Mouse (Mus musculus) lung, postnatal 14 days (tissue): ENCODE results near the gene Faah.

Source experiments
- DNase-seq: peaks from one replicate; pipeline ENCODE4 v3.0.0; 2021

The Faah gene

DNA sequence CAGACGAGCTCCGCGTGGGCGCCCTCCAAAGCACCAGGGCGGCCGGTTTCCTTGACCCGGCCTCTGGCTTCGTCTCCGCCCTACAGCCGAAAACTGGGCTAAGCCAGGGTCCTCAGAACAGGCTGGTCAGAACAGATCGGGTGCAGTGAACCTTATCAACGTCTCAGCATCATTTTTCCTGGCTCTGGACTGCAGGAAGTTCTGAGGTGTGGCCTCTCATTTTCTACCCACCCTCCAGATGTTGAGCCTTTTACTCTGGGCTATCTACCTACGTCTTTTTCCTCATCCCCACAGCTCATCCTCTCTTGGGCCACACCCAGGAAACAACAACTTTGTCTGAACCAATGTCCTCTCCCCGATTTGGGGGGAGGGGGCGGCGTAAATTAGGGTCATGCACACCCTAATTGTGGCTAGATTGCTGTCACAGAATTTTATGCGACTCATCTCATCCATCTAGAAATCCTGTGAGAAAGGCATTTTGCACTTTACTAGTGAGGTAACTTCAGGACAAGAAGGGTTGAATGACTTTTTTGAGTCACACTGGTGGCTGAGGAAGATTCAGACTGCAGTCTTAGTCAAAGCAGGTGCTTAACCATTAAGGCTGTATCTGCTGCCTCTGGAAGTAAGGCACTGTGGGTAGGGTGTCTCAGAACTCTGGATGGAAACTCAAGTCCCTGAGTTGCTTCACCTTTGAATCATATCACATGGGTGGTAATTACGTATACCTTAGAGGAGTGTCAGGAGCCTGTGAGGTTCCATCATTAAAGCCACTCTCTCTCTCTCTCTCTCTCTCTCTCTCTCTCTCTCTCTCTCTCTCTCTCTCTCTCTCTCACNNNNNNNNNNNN lies at the start of gene Faah:
Gene Faah, minus strand, starts transcription at position 25 of the 845 bp plus-strand sequence.
- DNase-seq = no peak

DNA sequence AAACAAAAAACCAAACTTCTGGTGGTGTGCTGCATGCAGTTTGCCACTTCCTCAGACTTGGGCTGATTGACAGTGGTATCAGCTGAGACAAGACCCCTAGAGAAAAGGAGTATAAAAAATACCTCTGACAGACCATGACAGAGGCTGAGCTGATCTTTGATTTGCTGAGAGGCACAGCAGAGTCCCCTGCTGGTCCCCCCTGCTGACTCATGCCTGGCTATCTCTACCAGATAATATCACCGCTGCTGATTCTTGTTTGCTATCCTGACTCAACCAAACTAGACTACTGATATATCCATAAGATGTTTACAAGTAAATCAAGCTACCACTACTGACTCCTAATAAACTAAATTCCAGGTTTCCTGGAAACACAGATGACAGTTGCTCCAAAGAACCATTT lies 46.1 kb upstream of the Faah start:
- no peak for DNase-seq

DNA sequence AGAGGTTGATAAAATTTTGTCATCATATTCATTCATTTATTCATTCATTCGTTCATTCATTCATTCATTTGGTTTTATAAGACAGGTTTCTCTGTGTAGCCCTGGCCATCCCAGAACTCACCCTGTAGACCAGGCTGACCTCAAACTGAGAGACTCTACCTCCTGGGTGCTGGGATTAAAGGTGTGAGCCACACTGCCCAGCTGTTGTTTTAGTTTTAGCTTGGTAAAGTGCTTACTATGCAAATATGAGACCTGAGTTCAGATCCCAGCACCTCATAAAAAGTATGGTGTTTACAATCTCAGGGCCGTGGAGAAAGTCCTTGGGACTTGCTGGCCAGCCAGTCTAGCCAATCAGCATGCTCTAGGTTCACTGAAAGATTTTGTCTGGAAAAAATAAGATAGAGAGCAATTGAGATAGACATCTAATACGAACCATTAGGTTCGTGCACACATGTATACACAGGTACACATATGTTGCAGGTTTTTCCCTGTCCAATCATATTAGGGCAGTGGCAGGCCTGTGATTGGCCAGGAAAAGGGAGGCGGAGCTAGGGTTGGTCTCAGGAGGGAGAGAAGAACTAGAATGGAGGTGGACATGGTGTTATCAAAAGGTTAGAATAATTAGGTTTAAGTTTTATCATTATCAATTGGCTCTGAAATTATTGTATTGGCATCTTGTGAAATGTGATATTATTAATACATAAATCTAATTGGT lies 41.4 kb upstream of the Faah start:
- DNase-seq = no peak

DNA sequence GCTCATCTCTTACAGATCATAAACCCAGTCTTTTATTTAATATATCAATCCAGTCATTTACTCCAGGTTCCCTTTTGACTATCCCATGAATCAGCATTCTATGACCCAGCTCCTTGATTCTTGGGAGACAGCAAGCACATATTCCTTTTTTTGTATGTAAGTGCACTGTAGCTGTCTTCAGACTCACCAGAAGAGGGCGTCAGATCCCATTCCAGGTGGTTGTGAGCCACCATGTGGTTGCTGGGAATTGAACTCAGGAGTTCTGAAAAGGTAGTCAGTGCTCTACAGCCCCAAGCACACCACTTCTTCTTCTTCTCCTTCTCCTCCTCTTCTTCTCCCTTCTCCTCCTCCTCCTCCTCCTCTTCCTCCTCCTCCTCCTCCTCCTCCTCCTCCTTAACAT lies 39.8 kb upstream of the Faah start:
- DNase-seq = no peak

DNA sequence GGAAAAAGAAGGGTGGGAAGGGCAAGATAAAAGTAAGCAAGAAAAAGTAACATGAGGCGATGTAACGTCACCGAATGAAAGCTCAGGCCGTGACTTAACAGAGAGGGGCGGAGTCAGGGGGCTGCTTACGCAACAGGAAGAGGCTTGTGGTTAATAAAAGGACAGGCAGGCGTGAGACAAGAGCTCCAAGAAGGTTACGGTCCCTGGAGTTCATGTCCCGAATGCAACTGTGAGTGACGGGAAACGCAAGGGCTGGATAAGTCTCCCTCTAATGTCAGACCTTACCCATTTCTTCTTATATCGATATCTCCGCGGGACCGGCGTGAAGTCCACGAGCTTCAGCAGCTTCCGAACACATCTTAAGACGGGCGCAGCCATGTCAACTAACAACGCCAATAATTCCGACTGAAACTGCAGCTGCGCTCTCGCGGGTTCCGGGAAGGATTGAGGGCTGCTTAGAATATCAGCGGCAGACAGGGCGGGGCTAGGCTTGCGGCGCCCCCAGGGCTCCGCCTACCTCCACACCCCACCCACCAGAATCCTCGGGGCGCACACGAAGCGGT lies 35.8 kb upstream of the Faah start, which contains the start of gene Nsun4:
Gene Nsun4, minus strand, starts transcription at position 478 of the 563 bp plus-strand sequence.
- peak; percentile 91 for DNase-seq

DNA sequence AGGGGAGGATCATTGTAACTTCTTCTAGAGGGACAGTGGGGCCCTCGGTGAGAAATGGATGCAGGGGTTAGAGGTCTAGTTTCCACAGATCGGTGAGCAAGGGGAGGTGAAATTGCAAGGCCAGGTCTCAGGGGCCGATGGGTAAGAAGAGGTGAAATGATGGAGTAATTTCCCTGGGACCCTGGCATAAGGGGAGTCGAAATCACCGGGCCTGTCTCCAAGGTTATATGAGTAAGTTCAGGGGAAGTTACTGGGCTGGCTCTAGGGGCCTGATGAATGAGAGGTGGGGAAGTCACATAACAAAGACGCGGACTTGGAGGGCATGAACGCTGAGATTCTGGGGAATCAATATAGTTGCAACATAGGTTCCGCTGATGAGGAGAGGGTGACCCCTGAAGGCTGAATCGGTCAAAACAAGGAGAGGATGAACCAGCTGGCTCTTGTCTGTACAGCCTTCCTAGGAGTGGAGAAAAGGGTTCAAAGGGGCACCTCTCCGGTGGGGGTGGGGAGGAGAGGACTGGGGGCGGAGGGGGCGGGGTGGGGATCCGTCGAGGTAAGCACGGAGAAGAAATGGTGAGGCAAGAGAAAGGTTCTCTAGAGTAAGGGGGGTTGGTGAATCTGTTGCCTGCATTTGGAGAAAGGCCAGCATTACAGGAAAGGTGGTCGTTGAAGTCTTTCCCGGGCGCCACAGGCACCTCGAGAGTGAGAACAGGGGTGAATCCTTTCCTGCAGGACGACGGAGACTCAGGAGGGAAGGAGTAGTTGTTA lies 35.0 kb upstream of the Faah start:
- peak; percentile 61 for DNase-seq

DNA sequence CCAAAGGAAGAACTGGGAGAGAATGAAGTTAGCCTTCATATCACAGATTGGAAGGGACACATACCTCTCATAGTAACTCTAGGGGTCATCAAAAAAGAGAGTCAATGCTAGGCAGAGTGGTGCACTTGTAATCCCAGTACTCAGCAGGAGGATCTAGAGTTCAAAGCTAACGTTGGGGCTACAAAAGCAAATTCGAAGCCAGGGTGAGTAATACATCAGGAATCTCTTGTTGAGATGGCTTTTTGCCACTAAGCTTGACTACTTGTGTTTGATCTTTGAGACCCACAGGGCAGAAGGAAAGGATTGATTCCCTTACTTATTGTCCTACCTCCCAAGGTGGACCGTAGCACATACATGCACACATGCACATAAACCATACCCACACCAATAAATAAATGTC lies 31.5 kb upstream of the Faah start:
- no peak for DNase-seq

DNA sequence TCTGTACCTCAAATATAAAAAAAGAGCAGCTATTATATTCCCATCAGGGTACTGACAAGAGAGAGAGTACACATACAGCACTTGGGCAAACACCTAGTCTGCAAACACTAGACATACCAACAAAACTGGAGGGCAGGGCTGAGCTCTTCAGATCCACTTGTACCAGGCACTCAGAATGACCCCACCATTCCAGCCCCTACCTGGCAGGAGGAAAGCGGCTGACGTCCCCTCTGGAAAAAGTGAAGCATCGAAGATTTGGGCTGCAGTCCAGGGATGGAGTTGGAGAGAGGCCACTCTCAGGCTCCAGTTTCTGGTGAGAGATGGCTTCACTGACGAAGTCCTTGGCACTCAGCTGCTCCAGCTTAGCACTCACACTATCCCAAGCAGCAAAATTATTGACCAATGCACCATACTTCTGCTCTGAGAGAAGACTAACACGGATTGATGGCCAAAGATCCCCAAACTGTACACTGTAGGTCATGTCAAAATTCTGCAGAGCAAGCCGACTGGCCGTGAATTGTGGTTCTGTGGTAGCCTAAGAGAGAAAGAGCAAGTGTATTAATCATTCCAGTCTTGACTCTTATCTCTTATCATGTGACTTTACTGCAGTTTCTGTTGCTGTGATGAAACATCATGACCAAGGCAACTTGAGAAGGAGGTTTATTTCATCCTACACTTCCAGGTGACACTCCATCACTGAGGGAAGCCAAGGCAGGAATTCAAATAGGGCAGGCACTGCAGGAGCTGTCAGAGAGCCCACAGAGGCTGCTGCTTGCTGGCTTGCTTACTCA lies 30.6 kb upstream of the Faah start:
- peak; percentile 80 for DNase-seq

DNA sequence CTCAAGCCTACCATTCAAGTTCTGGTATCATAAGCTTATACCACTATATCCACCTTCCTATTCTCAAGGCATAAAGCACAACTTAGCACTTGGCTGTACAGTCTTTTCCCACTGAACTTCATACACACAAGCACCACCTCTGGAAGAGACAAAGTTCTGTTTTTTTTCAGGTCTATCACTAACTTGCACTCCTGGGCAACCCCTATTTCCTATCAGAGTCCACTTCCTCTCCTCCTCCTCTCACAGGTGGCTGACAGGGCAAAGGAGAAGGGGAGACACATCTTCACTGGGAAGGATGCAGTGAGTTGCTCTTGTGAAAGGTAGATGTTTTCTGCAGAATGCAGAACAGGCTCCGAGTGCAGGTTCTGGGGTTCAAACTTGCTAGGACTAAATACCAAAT lies 30.0 kb upstream of the Faah start:
- no peak for DNase-seq

DNA sequence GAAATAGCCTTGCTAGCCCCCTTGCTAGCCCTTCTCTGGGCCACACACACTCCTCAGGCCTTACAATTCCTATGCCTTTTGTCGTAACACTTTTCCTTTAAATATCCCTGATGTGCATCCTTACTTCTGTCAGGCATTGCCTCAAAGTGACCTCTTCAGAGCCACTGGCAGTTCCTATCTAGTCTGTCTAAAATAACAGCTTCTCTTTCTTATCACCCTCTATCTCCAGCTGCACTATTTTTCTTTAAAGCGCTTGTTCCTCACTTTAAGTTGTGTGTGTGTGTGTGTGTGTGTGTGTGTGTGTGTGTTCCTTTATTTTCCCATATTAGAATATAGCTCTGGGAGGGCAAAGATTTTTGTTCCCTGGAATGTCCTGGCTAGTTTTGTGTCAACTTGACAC lies 28.9 kb upstream of the Faah start:
- DNase-seq = no peak

DNA sequence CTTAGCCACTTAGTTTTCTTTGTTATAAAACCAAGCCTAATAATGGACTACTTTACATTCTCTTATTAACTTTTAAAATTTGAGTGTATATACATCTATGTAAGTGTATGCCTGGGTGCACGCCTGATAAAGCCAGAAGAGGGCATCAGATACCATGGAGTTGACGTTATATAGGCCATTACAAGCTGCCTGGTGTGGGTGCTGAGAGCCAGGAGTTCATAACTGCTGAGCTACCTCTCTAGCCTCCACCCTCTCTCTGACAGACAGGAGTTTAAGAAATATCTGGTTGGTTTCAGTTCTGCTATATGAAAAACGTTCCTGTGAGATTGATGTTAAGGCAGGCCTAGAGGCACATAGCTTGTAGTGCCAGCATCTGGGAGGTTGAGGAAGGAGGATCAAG lies 24.5 kb upstream of the Faah start:
- DNase-seq = peak; percentile 5

DNA sequence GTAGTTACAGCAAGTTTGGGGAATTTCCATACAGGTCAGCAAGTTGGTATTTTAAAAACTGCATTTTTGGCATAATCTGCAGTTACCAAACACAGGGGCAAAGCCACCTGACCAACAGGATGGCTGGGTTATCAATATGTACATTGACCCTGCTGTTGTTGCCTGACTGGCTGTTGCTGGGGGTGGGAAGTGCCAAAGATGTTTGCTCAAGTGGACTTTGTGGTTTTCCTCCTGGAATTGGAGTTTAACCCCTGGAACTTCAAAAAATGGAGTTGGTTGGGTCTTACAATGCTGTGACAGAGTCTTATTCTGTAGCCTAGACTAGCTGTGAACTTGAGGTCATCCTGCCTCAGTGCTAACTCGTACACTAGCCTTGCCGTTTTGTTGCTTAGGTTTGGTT lies 22.7 kb upstream of the Faah start:
- no peak for DNase-seq

DNA sequence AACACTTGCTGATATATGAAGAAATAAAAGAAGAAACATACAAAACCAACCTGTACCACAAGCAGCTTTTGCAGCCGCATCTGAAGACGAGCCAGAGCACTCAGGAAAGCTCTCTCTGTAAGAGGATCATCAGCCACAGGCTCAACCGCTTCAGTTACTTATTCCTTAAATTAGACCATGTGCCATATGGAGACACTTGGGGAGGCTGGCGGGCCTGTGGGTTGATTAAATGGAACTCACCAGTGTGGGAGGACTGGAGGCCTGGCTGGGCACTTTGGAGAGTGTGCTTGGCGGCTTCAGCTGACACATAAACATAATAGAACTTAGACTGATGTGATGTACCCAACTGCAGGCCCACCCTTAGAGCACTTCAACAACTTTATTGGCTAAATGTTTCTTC lies 15.6 kb upstream of the Faah start:
- DNase-seq = no peak

DNA sequence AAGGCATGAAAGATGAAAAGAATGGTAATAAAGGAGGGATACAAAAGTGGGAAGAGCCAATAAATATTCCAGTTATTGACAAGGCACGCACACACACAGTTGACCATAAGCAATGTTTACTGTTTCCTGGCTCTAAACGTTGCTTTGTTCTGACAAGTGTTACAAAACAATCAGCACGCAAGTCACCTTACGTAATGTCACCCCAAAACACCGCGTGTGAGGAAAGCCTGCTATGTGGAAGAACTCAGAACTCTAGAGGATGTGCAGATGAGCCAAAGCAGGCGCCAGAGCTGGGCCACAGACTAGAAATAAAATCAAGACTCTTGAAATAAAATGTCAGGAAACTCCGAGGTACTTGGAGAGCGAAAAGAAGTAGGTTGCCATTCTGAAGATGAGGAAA lies 15.2 kb upstream of the Faah start:
- no peak for DNase-seq

DNA sequence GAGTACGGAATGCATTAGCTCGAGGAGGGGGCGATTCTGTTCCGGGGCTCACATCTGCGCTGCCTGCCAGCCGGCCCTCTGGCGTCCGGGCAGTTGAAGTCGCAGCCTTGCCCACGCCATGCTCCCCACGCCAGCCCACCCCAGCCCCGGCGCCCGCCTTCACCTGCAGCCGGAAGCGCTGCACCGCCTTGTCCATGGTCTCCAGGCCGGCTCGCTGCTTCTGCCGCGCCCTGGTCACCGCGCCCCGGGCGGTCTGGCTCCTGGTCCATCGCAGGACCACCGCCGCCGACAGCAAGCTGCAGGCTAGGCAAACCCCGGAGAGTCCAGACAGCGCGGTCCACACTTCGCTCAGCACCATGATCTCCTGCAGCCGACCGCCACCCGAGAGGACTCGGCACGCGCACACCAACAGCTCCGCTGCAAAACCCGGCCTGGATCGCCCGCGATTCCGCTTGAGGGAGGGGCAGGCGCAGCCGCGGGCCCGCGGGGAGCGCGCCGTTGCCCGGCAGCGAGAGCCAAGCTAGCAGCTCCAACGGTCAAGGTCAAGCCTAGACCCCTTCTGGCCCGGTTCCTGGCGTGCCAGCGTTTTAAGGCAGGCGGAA lies 325 bp downstream of the Faah start:
- peak; percentile 72 for DNase-seq

DNA sequence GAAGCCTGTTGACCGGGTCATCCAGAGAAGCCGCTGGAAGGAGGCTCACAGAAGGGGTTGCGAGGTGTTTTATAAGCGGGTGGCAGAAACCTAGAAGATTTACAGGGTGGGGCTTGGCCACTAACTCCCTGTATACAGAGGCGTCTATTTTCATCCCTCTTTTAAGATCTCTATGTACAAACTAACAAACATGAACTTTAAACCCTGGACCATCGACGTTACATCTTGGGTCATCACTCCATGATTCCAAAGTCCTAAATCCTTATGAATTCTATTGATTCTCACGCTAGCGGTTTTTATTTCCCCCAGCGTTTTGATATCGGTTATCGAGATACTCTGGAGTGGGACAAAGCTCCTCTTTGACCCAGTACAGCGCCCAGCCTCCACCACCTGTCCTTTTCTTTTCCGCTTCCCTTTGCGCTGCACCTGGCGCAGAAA lies 845 bp downstream of the Faah start:
- no peak for DNase-seq

DNA sequence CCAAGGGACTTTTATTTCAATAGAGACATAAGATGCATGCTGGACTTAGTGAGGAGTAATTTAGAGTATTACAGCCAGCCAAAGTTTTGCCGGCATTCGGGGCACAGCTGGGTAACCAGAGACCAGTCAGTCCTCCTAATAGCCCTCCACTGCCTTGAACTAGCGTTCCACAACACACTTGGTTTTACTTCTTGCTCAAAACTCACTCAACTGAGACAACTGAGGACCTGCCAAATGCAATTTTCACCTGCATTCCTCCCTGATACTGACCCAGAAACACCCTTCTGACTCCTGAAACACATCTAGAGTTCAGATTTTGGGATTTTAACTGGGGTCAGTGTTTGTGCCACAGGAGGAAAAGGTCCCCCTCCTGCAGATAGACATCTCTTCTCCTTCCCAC lies 1.3 kb downstream of the Faah start:
- no peak for DNase-seq

DNA sequence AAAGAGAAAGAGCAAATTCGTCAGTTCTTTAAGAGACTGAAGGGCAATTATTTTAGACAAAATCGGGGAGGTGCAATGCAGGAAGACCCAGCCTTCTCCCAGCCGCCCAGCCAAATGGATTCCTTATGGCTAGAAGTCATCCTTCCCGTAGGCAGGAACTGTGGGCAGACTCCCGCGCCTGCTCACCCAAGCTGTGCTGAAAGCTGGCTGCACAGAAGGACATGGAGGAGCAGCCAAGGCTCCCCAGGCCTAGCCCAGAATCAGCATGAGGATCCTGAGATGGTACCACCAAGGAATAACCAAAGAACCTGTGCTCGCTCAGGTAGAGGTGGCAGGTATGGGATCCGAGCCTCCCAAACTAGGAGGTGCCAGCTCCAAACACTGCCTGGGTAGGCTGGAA lies 1.7 kb downstream of the Faah start:
- no peak for DNase-seq

DNA sequence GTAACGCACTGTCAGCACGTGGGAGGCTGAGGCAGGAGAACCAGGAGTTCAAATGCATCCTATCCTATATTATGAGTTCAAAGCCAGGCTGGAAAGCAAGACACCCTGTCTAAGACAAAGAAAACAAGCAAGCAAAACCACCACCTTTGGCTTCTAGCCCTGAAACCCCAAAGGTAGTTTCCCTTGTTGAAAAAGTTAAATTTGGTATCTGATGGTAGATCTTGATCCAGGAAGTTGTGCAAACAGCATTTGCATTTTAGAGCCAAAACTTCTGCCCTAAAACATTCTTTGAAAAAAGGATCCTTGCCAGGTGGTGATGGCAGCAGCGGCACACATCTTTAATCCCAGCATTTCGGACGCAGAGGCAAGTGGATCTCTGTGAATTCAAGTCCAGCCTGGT lies 2.2 kb downstream of the Faah start:
- DNase-seq = no peak

DNA sequence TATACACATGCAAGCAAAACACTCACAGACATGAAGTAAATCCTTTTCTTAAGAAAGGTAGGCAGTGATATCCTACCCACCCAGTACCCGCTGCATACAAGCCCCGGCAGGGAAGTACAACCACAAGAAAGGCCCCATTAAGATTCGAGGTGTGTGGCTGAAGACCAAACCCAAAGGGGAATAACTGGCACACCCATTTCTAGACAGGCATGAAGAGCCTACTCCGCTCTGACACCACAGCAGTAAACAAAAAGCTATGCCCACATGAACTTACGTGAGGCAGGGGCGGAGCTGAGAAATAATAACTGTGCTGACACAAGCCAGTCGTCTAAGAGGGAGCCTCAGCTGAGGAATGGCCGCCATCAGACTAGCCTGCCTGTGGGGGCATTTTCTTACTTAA lies 7.5 kb downstream of the Faah start:
- no peak for DNase-seq

DNA sequence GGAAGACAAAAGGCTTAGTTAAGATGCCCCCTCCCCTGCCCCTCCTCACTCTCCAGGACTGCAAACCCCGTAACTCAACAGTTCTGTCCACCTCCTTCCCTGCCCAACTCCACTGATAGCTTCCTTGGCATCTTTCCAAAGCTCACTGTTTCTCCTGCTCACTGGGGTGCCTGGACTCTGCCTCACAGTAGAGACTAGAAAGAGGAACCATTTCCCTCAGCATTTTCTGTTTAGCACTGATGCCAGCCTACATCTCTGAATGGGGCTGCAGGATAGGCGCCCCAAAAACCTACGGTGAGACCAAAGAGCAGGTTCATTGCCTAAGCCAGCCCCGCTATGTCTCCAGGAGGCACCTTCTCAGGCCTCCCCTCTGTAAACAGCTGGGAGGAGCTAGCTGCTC lies 16.5 kb downstream of the Faah start:
- no peak for DNase-seq

DNA sequence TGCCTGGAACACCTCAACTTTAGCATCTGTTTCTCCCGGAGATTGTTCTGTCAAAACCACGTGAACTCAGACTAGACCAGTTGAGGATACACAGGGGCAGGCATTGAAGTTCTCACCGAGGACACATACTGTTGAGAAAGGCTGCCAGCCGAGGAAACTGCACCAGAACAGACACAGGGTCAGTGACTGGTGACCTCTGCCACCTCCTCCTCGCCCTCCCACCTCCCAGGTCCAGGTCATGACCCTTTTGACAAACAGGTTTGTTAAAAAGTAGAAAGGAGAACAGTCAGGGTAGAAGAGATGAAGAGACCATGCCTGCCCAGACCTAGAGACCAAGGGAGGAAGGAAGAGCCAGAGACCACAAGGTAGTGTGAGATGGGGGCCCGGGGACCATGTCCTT lies 17.1 kb downstream of the Faah start:
- DNase-seq = no peak
